Mouse (Mus musculus) left cerebral cortex, adult 11 months (tissue): ENCODE measurements around the gene Fxyd5.
A peak's percentile ranks its signal among the peaks of the same experiment; 100 is the strongest.

Experiments used
- DNase-seq: peaks from one replicate; pipeline ENCODE4 v3.0.0; 2022; ENCODE audit warnings: low spot score

Fxyd5 gene

DNA sequence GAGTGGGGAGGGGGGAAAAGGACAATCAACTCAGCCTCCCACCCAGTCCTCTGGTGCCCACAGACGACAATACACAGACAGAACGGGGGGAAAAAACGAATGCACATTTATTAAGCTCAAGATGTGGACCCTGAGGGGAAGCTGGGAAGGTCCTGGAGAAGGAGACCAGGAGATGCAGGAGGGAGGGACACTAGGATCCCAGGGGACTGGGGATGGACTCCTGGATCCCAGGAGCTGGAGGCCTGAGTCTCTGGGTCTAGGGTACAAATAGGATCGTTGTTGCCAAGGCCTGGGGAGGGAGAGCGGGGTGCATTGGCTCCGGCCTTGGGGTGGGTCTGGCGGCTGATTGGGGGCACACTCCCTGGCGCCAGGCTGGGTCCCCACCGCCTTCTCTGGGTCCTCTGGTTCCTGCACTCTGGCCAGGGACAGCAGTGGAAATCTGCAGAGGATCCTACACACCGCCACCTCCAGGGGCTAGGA is at the start of gene Fxyd5:
Fxyd5 (minus strand) TSS at position 51 of the 480 bp plus-strand sequence.
- DNase-seq, result no peak

DNA sequence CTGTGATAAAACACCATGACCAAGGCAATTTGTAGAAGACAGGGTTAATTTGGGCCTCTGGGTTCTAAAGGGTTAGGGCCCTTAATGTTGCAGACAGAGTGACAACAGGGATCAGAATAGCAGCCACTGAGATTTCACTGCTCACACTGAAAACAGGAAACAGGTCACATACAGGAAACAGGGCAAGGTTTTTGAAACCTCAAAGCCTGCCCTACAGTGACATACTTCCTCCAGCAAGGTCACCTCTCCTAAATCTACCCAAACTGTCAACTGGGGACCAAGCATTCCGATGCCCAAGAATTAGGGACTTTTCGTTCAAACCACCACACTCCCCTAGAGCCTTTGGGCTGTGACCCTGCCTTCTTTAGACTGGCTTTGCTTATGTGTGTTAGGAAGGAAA is 47.4 kb upstream of the Fxyd5 start:
- no peak for DNase-seq

GRCm38 (mm10) chr7:31088206-31088605 is 45.9 kb upstream of the Fxyd5 start:
- no peak for DNase-seq

- no peak for DNase-seq
Observed at GRCm38 (mm10) chr7:31087262-31087661, 45.0 kb upstream of the Fxyd5 start.

- no peak for DNase-seq
Observed at GRCm38 (mm10) chr7:31086175-31086755, 44.0 kb upstream of the Fxyd5 start.

GRCm38 (mm10) chr7:31085171-31085570 is 42.9 kb upstream of the Fxyd5 start:
- DNase-seq, result no peak

GRCm38 (mm10) chr7:31084140-31084539 is 41.9 kb upstream of the Fxyd5 start:
- DNase-seq, result no peak

GRCm38 (mm10) chr7:31082831-31083588 is 40.7 kb upstream of the Fxyd5 start:
- no peak for DNase-seq

DNA sequence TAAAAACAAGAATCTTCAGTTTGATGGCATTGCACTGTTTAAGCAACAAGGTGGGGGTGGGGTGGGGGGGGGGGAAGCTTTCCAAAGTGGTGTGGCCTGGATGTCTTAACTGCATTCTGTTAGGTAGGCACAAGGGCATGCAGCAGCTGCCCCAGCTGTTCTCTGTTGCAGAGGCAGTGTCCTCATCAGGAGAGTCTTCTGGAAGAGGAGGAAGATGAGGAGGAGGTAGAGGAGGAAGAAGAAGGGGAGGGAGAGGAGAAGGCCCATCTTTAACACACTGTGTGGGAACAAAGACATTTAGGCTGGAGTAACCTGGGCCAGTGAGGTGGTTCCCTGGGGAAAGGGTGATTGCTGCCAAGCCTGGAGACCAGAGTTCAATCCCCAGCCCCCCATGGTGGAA is 39.8 kb upstream of the Fxyd5 start:
- no peak for DNase-seq

DNA sequence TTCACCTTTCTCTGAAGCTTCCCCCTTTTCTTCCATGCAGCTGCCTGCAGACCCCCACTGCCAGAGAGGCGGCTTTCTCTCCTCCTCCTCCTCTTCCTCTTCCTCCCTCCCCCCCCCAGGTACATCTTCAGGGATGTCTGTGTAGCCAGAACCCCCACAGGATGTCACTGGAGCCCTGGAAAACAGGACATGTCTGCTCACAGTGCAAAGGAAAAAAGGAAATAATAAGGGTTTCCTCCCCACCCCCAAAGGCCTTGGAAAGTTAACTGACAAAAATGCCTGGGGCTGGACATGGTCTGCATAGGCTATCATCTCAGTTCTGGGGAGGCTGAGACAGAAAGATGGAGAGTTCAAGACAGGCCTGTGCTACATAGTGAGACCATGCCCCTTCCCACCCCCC is 38.8 kb upstream of the Fxyd5 start:
- no peak for DNase-seq

- DNase-seq, result no peak
Observed at GRCm38 (mm10) chr7:31080611-31081010, 38.3 kb upstream of the Fxyd5 start.

DNA sequence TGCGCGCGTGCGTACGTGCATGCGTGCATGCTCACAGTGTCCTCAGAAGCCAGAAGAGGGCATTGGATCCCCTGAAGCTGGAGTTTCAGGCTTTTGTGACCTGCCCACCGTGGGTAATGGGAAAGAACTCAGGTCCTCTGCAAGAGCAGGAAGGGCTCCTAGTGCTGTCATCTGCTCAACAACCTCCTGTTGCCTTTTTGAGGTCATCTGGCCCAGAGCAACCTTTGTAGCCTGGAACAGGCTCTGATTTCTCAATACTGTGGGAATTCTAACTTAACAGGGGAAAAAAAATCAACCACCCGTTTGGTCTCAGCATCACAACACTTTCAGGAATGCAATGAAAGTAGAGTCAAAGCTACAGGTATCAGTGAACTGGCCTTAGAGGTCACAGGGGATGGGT is 37.4 kb upstream of the Fxyd5 start:
- no peak for DNase-seq

- peak; percentile 62 for DNase-seq
Observed at GRCm38 (mm10) chr7:31077885-31078445, 35.7 kb upstream of the Fxyd5 start.

DNA sequence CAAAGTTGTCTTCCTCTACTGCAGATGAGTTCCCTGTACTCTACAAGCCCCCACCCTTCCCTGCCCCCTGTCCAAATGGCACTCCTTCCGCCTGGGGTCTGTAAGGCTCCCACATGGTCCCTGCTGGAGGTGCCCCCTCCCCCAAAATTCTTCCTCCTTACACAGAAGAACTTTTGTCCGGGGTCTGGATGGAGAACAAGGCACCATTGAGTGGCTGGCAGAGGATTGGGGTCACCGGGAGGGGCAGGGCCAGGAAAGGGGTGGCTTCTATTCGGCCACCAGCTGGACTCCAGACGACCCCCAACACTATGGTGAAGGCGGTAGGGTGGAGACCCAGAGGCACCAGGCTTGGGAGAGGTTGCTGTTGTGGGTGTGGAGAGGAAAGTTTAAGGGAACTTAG is 35.2 kb upstream of the Fxyd5 start:
- DNase-seq, result no peak

DNA sequence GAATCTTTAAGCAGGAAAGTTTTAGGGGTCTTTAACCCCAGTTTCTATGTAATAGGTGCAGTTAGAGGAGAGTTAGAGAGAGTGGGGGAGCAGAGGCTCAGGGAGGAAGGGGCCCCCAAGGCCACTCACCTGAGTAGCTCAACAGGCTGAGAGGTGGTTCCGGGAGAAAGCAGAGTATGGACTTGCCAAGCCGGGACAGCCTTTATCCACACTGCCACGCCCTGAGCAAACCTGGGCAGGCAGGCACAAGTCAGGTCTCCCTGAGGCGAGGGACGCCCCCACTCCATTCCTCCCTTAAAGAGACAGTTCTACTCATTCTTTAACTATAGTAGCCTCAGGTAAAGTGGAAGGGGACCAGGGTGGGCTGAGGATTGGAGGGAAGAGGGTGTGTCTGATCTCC is 34.2 kb upstream of the Fxyd5 start, which contains the start of gene Fxyd3:
Fxyd3 (minus strand) TSS at position 213 of the 400 bp plus-strand sequence.
- DNase-seq, result no peak

DNA sequence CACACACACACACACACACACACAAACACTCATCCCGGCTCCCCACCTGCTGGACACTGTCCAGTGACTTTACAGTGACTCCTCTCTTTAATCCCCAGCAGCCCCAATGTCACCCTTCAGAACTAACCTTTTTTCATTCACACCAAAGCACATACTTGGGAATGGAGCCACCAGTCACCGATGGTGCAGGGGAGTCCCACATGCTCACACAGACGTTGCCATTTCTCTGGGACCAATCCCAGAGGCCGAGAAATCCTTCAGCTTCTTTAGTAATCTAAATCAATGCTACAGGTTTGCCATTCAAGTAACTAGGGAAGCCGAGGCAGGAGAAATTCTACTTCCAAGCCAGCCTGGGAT is 32.4 kb upstream of the Fxyd5 start:
- no peak for DNase-seq

- no peak for DNase-seq
Observed at GRCm38 (mm10) chr7:31074061-31074712, 31.9 kb upstream of the Fxyd5 start.

DNA sequence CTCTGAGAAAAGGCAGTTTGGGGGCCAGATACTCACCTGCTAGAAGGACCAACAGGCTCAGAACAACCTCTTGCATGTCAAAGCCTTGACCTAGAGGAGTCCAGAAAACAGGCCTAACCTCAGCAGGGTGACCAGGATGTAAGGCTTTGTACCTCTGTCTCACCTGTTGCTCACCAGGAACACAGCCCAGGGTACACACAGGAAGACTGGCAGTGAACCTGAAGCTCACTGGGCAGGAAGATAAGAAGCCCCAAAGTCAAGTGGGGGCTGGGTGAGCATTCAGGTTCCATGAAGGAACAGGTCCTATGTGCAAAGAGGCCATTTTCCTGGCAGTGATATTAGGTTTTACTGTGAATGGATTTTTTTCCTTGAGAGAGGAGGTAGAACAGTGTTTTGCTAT is 31.3 kb upstream of the Fxyd5 start:
- no peak for DNase-seq

GRCm38 (mm10) chr7:31072326-31072725 is 30.0 kb upstream of the Fxyd5 start:
- no peak for DNase-seq

DNA sequence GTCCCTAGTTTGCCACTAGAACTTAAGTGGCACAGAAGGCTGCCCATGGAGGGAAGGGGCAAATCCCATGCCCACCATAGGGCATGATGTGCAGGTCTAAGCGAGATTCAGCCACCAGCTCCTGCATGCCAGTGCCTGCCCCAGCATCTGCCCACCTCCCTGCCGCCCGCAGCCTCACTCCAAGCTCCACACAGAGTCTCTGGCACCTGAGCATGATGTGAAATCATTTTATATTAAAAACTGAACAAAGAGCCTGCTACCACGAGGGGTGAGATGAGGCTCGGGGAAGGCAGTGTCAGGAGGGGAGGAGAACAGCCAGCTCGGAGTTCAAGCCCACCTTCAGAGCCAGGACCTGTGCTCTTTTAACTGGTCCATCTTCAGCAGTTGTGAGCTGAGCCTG is 28.0 kb upstream of the Fxyd5 start:
- DNase-seq, result no peak

DNA sequence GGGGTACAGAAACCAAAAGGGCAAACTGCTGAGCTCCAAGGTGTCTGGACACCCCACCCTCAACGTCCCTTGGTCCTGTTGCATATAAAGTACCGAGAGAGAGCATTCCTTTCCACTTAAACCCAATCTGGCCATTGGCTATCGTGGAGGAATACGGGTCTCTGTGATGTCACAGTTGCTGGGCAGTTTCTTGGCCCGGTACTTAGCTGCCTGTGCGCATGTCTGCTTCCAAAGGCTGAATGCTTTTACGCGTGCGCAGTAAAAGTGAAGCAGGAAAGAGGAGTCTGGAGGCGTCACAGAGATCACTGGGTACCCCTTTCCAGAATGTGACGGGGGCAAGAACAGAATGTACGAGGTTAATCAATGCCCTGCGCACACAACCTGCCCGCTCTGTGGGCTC is 27.2 kb upstream of the Fxyd5 start:
- DNase-seq, result no peak

DNA sequence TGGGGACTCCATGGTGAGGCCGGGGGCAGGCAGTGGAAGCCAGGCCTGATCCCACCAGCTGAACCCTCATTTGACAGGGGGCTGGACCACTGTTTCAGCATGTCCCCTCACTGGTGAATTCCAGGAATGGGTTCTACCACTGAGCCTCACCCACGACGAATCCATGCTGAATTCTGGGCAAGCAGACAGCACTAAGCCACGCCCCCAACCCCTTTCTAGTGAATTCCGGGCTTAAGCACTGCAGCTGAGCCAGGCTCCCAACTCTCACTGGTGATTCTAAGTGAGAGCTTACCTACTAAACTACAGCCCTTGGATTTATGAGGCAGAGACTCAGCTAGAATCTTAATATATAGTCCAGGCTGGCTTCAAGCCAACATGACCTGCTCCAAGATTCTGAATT is 25.6 kb upstream of the Fxyd5 start:
- DNase-seq, result no peak

DNA sequence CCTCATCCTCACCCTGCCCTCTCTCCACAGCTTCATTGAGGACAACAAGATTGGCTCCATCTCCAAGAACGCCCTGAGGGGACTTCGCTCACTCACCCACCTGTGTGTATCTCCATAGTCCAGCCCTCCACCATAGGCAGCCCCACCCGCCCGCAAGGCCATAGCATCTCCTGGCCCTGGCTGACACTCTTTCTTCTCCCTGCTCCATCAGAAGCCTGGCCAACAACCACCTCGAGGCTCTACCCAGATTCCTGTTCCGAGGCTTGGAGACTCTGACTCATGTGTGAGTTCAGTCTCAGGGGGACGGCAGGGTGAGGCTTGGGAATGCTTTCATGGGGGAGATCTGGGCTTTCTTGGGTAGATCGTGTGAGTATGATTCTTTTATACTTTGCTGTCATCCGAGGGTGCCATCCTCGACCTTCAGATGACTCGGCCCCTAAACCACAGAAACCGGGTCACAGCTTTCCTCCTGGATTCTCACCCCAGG is 20.8 kb upstream of the Fxyd5 start:
- DNase-seq, result no peak
